Mouse (Mus musculus) brain, embryonic 14.5 days (tissue): ENCODE results near the gene Zfp513.

Experiments
- CTCF ChIP-seq: fragments of 200-500 bp; IDR thresholded peaks from 2 replicates; pipeline ENCODE4 v1.5.1; 2012; ENCODE audit warnings: inconsistent platforms, mild to moderate bottlenecking, moderate library complexity, borderline replicate concordance; ENCODE audit not compliant: insufficient read depth, insufficient read length; ENCODE audit errors: extremely low read depth
- POLR2A ChIP-seq: fragments of 200-500 bp; IDR thresholded peaks from 2 replicates; pipeline ENCODE4 v1.6.1; 2012; ENCODE audit warnings: mild to moderate bottlenecking, inconsistent platforms, borderline replicate concordance; ENCODE audit not compliant: poor library complexity, insufficient read depth, insufficient read length, severe bottlenecking; ENCODE audit errors: extremely low read depth

GRCm38 (mm10) chr5:31181183-31181770, 20.8 kb downstream of the Zfp513 start:
- no peak for TF ChIP-seq CTCF
- TF ChIP-seq POLR2A: no peak
